Mouse (Mus musculus) stomach, postnatal 0 days (tissue): ENCODE measurements around the gene Plekha7.

Experiments used
- CTCF ChIP-seq: IDR thresholded peaks from 2 replicates; pipeline ENCODE4 v1.5.1; 2016; ENCODE audit warnings: antibody characterized with exemption, low read depth, mild to moderate bottlenecking, moderate library complexity
- EP300 ChIP-seq: optimal IDR thresholded peaks from 2 replicates; pipeline ENCODE3; 2016; ENCODE audit warnings: antibody characterized with exemption

- TF ChIP-seq CTCF (no peak), EP300 (no peak)
These were observed 161.1 kb downstream of the Plekha7 start for GRCm38 (mm10) chr7:116147114-116147513.
